Mouse (Mus musculus) spleen, adult 2 months (tissue): ENCODE measurements around the gene Polr2a. TPM values are rescaled to one million over a fixed set of nuclear protein-coding genes. Genes with fewer than 3 reads are reported as not detected.
"Not testable (repeated sequence)": the region's sequence is repeated elsewhere in the genome, so short reads cannot be mapped to it uniquely, and the experiment has no call there.

Source experiments
- DNase-seq, 2 experiments: peaks; one replicate each; pipeline versions ENCODE4 v3.0.0 to v3.0.0-alpha.2; 2012 to 2021; ENCODE audit warnings: low spot score in 2 of 2, low read depth in 1 of 2
- H3K27ac ChIP-seq: fragments of 200-500 bp; 2 replicates; pipeline ENCODE4 v1.5.1; 2012; ENCODE audit warnings: low read length, inconsistent platforms; ENCODE audit not compliant: insufficient read depth
- H3K27me3 ChIP-seq: fragments of 200-500 bp; 2 replicates; pipeline ENCODE4 v1.6.1; 2012; ENCODE audit warnings: mild to moderate bottlenecking, moderate library complexity, low read length, inconsistent platforms; ENCODE audit not compliant: control insufficient read depth, insufficient read depth
- H3K36me3 ChIP-seq: fragments of 200-500 bp; 2 replicates; pipeline ENCODE4 v1.6.1; 2012; ENCODE audit warnings: mild to moderate bottlenecking, low read length, inconsistent platforms; ENCODE audit not compliant: control insufficient read depth, insufficient read depth
- H3K4me1 ChIP-seq: fragments of 200-500 bp; 2 replicates; pipeline ENCODE4 v1.6.1; 2011; ENCODE audit warnings: inconsistent platforms; ENCODE audit not compliant: control insufficient read depth, insufficient read depth, insufficient read length
- H3K4me3 ChIP-seq: fragments of 200-500 bp; 2 replicates; pipeline ENCODE4 v1.5.1; 2011; ENCODE audit warnings: mild to moderate bottlenecking, inconsistent platforms; ENCODE audit not compliant: insufficient read depth, insufficient read length; ENCODE audit errors: extremely low read depth
- CTCF ChIP-seq: fragments of 200-500 bp; IDR thresholded peaks from 2 replicates; pipeline ENCODE4 v1.5.1; 2011; ENCODE audit warnings: mild to moderate bottlenecking, inconsistent platforms; ENCODE audit not compliant: insufficient read depth, insufficient read length, insufficient replicate concordance; ENCODE audit errors: extremely low read depth
- POLR2A ChIP-seq: fragments of 200-500 bp; IDR thresholded peaks from 2 replicates; pipeline ENCODE4 v1.6.1; 2011; ENCODE audit warnings: low read depth, low read length, inconsistent platforms
- WGBS: fragments of 180-500 bp; shearing (Covaris S2); methylation state at CpG from one replicate; pipeline ENCODE4 v1.1.7; 2018; 5-methylcytosine and 5-hydroxymethylcytosine counted together
- polyA plus RNA-seq: library from polyadenylated mRNA; depleted of rRNA; stranded (reverse); fragments of >200 nt; gene quantifications from 2 replicates; pipeline ENCODE4 v1.2.3, GENCODE M21; 2012

Gene Polr2a
- polyA plus RNA-seq, 1 experiment, result 45.4 TPM

DNA sequence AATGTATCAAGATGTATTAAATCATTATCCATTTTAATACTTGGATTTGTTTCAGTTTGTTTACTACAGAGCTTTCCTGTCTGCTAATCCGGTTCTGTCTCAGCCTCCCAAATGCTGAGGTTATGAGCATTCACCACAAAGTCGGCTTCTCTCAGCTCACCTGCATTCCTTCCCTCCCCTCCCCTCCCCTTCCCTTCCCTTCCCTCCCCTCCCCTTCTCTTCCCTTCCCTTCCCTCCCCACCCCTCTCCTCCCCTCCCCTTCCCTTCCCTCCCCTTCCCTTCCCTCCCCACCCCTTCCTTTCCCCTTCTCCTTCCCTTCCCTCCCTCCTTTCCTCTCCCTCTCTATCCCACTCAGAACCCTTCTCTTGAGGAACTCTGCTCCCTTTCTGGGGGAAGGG is 53.8 kb downstream of the Polr2a start:
- WGBS, result 32% methylated on average over 2 of the region's 2 CpGs
- Histone ChIP-seq H3K36me3 (no peaks in the 10 kb centered on the region), H3K27me3 (no peaks in the 10 kb centered on the region), H3K4me3 (no peak overlapping the region), H3K4me1 (no peaks in the 10 kb centered on the region), H3K27ac (no peak overlapping the region)
- no peak for DNase-seq
- TF ChIP-seq CTCF, result no peak

DNA sequence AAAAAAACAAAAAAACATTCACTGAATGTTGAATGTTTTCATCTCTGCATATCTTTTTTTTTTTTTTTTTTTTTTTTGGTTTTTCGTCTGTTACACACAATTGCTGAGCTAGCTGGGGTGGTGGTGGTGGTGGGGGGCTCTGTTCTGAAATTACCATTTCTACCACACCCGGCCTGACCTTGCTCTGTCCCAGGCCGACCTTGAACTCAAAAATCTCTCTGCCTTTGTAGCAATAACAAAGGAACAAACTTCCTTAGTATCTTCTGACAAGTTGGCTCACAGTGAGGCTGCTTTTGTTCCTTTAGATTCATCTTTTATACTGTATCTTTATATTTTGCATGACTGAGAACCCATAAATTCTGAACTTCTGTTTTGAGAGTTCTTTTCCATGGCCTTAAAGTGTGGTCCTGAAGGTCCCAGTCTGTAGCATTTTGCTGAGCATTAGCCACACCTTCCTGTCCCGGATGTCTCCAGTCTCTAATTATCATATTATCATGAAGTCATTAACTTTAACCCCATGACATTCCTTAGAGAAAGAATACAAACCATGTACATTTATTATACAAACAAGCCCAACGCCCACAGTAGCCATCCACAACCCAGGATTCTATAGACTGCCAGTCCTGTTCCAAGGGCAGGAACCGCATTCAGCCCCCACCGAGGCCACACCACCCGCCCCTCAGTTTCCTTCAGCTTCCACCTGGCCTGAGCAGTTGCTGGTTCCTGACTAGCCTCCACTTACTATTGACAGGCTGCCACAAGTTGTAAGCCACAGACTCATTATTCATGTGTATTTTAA is 54.4 kb downstream of the Polr2a start:
- H3K27ac ChIP-seq, result no peak overlapping the region
- 68% methylated on average over 8 of the region's 8 CpGs for WGBS
- no peaks in the 10 kb centered on the region for H3K4me1 ChIP-seq
- no peaks in the 10 kb centered on the region for H3K36me3 ChIP-seq
- no peak for DNase-seq
- H3K27me3 ChIP-seq, result no peaks in the 10 kb centered on the region
- TF ChIP-seq CTCF (no peak), POLR2A (no peak)
- H3K4me3 ChIP-seq, result no peak overlapping the region

DNA sequence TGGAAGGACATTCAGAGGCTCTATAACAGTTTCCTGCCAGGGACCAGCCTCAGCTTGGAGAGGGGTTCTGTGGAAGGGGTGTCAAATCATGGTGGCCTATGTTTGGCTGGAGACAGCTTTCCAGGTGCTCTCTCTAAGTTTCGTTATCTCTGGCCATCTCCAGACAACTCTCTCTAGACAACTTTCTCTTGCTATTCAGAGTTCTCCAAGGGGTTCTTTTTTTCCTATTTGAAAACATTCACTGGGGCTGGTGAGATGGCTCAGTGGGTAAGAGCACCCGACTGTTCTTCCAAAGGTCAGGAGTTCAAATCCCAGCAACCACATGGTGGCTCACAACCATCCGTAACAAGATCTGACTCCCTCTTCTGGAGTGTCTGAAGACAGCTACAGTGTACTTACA is 55.1 kb downstream of the Polr2a start:
- H3K36me3 ChIP-seq, H3K27me3 ChIP-seq, H3K4me1 ChIP-seq, H3K4me3 ChIP-seq, H3K27ac ChIP-seq, DNase-seq: not testable (repeated sequence)
- WGBS, result 86% methylated on average over 3 of the region's 3 CpGs

DNA sequence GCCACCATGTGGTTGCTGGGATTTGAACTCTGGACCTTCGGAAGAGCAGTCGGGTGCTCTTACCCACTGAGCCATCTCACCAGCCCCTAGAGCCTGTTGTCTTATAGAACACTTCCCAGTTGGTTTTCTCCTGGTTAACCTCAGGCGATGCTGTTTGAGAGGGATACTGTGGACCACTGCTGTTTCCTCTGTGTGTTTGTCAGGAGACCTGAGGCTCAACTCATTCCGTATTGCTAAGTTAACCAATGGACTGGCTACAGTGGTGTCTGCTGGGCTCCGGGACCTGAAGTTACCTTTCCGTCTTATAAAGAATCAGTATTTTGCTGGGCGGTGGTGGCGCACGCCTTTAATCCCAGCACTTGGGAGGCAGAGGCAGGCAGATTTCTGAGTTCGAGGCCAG is 55.6 kb downstream of the Polr2a start:
- H3K27me3 ChIP-seq, H3K4me1 ChIP-seq, H3K27ac ChIP-seq, H3K36me3 ChIP-seq, DNase-seq, H3K4me3 ChIP-seq: not testable (repeated sequence)
- WGBS, result 96% methylated on average over 10 of the region's 10 CpGs

DNA sequence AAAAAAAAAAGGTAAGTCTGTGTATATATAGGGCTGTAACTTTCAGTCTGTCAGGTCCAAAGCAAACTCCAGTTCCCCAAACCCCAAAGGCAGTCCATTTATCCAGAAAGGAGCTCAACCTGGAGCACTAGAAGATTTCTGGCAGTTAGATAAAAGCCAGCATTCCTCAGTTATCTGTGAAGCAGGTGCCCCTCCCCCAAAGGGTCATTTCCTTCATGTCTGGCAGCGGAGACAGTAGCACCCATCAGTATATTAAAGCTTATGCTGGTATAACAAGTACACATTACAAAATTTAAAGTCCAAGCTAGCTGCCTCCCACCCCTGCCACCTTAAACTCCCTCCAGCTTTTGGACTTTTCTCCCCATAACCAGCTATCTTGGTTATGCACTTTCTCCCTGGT is 58.8 kb downstream of the Polr2a start:
- peaks cover 7% of the 10 kb centered on the region for H3K27me3 ChIP-seq
- peaks cover 3% of the 10 kb centered on the region for H3K4me1 ChIP-seq
- no peak overlapping the region for H3K27ac ChIP-seq
- no peak overlapping the region for H3K4me3 ChIP-seq
- WGBS, result 84% methylated on average over 1 of the region's 1 CpGs
- DNase-seq, result no peak
- no peak for TF ChIP-seq POLR2A
- no peak for TF ChIP-seq CTCF
- H3K36me3 ChIP-seq, result no peaks in the 10 kb centered on the region

DNA sequence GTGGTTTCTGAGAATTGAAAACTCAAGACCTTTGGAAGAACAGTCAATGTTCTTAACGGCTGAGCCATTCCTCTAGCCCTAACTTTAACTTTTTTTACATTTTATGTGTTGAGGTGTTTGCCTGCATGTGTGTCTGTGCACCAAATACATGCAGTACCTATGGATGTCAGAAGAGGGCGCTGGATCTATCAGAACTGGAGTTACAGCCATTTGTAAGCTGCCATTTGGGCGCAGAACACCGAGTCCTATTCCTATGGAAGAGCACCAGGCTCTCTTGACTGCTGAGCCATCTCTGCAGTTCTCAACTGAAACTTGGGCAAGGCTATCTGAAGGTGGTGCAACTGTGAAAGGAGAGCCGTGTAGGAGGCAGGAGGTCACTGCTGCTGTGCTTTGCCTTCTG is 59.9 kb downstream of the Polr2a start:
- TF ChIP-seq CTCF (no peak), POLR2A (no peak)
- Histone ChIP-seq H3K27ac (no peak overlapping the region), H3K4me1 (peaks cover 3% of the 10 kb centered on the region), H3K4me3 (no peak overlapping the region), H3K27me3 (peaks cover 7% of the 10 kb centered on the region), H3K36me3 (no peaks in the 10 kb centered on the region)
- WGBS, result 77% methylated on average over 5 of the region's 5 CpGs
- DNase-seq, result no peak

DNA sequence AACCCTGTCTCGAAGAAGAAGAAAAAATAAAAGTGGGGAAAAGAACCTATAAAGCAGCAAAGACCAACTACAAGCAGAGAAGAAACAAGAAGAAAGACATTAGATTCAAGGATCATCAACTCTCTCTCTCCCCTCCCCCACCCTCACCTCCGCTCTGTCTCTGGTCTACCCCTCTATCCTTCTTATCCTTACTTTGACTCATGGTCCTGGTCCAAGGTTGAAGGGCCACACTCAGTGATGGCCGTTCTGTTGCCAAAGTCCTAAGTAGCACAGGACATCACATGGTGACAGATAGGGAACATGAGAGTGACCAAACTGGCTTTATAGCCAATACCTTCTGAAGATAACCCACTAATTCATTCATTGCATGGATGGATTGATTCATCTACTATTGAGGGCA is 61.0 kb downstream of the Polr2a start:
- Histone ChIP-seq H3K27ac (no peak overlapping the region), H3K4me3 (no peak overlapping the region), H3K36me3 (no peaks in the 10 kb centered on the region), H3K27me3 (peaks cover 7% of the 10 kb centered on the region), H3K4me1 (peaks cover 3% of the 10 kb centered on the region)
- no peak for TF ChIP-seq POLR2A
- no peak for TF ChIP-seq CTCF
- DNase-seq, result no peak
- 86% methylated on average over 3 of the region's 3 CpGs for WGBS
